Mouse (Mus musculus) G1E-ER4 (cell line): ENCODE measurements around the gene Fscn2. TPM values are rescaled to one million over a fixed set of nuclear protein-coding genes. Genes with fewer than 3 reads are reported as not detected.

Source experiments
- GATA1 ChIP-seq: IDR thresholded peaks from one replicate; pipeline ENCODE4 v1.8.0; 2012; ENCODE audit warnings: low read length, inconsistent platforms
- polyA plus RNA-seq: library from polyadenylated mRNA; stranded (reverse); fragments of >175 nt; gene quantifications from 2 replicates; pipeline ENCODE4 v1.2.3, GENCODE M21; 2012

Gene Fscn2
- polyA plus RNA-seq, 1 experiment = not detected

DNA sequence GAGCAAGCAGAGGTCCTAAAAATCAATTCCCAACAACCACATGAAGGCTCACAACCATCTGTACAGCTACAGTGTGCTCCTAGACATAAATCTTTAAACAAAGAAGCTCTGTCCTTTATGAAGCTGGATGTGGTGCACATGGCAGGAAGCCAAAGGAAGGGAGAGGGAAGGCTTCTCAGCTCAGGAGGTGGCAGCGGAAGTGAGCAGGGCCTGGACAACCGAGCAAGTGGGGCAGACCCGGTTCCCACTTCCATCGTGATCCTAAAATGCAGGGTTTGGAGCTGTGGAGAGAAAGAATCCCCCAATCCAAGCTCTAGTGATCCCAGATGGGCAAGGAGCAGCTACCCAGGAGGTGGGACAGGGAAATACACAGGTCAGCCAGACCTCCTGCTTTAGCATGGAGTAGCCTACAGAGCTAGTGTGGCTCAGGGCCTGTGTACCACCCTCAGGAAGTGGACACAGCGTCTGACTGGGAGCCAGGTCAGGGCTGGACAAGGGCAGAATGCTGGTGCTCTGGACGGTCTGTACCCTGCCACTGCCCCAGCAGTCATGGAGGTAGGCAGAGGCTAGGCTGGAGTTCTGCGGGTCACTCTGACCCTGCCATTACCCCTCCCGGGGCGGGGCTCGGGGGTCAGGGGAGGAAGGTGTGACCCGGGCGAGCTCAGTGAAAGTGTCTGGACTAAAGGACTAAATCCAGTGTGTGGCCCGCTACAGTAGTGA lies 8.6 kb upstream of the Fscn2 start:
- no peak for TF ChIP-seq GATA1

DNA sequence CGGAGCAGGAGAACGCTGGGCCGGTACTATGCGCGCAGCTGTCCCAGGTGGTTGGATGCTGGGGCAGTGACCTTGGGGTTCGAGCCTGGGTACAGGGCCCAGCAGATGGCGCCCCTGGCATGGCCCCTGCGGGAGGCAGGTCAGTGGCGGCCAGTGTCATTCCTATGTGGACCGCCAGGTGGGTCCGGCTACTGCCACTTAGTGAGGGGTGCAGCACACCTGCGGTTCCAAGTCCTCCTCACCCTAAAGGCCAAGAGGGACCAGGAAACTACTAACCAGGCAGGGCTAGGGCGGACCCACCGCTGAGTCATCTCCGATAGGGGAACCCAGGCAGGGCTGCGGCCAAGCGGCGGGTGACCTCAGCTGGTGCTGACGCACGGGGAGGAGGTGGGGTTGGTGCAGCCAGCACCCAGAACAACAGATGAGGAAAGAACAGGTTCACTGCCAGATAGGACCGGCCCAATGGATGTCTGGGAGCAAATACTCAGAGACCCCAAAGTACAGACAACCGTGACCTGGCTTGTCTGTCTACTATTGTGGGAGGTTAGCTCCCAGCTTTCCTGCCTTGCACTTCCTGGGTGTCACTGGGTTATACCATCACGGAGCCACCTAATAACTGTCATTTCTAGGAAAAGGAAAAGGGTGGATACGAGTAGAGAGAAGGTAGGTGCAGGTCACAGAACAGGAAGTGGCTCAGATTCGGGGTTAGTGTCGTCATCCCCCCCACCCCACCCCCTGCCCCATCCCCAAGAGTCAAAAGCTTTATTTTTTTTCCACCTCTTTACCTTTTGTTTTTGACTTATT lies 7.6 kb upstream of the Fscn2 start:
- TF ChIP-seq GATA1 = no peak

DNA sequence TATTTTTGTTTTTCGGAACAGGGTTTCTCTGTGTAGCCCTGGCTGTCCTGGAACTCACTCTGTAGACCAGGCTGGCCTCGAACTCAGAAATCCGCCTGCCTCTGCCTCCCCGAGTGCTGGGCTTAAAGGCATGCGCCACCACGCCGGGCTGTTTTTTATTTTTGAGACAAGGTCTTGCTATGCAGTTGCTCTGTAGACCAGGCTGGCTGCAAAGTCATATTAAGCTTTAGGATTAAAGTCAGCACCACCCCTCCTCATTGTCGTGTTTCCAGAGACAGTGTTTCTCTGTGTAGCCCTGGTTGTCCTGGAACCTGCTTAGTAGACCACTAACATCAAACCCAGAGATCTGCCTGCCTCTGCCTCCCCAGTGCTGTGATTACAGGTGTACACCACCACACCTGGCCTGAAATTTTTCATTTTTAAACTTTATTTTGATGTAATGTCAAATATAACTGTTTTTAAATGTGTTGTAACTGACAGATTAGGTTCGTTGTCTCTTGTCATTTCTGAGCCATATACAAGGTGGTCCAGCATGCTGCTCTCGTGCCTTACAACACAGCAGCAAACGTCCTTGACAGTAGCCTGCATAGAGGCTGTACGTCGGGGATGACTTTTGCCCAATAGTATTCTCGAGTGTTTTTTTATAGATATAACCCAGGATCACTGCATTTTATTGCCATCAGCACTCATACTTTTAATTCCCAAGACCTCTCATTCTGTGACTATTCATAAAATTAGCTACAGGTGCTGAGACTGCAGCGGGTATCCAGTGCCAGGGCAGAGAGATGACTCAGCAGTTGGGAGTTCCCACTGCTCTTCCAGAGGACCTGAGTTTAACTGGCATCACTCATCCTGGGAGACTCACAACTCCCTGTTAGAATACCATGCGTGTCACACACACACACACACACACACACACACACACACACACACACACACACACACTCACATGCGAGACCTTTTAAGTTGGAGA lies 6.7 kb upstream of the Fscn2 start:
- no peak for TF ChIP-seq GATA1

DNA sequence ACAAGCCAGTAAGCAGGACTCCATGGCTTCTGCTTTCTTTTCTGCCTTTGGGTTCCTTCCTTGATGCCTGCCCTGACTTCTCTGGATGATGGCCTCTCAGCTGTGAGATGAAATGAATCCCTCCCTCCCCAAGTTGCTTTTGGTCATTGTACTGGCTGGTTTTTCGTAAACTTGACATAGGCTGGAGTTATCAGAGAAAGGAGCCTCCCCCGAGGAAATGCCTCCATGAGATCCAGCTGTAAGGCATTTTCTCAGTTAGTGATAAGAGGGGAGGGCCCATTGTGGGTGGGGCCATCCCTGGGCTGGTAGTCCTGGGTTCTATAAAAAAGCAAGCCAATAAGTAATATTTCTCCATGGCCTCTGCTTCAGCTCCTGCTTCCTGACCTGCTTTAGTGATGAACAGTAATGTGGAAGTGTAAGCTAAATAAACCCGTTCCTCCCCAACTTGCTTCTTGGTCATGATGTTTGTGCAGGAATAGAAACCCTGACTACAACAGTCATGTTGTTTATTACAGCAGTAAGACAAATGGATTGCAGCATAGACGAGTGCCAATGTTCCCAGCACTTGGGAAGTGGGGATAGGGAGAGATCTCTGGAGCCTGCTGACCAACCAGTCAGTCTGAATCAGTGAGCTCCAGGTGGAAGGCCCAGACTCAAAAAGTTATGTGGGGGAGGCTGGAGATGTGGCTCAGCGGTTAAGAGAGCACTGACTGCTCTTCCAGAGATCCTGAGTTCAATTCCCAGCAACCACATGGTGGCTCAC lies 5.9 kb upstream of the Fscn2 start:
- TF ChIP-seq GATA1 = no peak

DNA sequence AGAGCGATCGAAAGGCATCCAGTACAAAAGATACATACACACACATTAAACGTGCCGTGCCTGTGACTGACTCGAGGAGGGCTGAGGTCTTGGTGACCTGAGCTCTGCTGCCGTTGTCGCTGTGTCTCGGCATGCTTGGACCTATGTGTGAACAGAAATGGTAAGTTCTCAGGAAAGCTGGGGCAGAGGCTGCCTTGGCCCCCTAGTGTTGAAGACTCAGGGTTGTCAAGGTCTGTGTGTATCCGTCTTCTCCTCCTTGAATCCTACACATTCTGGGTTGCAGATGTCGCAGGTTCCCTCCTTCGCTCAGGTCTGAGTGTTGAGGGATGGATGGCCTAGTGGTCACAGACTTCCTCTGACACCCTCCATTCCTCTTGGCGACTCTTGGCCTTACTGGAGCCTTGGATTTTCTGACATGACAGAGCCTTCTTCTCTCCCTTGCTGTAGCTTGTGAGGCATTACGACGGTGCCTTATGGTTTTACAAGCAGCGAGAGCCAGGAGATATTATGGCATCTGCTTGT lies 5.0 kb upstream of the Fscn2 start:
- no peak for TF ChIP-seq GATA1

DNA sequence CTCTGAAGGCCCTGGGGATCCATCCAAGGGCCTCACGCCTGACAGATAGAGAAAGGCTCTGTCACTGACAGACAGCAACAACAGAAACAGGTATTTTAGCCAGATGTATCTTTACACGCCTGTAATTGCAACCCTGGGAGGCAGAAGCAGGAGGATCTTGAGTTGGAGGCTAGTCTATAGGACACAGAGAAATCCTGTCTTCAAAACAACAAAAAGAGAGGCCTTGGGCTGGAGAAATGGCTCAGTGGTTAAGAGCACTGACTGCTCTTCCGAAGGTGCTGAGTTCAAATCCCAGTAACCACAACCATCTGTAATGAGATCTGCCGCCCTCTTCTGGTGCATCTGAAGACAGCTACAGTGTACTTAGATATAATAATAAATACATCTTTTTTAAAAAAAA lies 4.4 kb upstream of the Fscn2 start:
- no peak for TF ChIP-seq GATA1

DNA sequence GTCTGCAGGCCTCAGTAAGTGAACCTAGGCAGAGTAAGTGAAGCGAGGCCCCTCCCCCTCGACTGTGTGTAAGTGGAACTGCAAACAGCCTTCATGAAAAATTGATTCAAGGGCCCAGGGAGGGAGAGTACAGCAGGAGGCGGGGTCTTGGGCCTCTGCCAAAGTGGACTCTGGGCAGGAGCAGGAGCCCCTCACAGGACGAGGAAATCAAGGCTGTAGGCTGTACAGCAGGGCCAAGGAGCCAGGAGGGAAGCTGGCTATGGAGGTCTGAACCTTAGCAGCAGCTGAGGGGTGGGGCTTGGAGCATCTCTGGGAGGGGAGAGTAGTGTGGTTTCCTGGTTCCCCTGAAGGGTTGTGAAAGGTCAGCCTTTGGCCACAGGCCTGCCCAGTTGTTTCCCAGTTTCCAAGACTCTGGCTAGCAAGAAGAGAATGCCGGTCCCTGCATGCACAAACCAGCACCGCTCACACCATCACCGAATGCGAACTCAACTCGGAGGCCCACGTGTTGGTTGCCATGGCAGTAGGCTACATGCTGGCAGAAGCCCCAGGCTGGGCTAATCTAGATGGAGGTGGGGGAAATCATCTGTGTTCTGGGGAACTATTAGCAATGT lies 3.4 kb upstream of the Fscn2 start:
- TF ChIP-seq GATA1 = no peak

DNA sequence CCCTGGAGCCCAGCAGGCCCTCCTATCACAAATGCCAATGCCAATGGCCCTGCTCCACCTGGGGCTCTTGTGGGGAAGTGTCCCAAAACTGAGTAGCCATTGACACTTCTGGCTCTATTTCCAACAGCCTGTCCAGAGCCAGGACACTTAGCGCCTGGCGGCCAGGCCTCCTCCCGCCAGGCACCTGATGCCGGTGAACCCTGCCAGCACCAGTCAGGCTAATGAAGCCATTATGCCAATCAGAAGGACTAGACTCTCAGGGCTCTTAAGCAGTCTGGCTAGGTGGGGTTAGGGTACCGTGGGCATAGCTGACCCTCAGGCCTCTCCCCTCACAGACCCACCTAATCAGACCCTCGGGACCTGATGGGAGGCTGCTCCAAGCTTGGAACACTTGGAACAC lies 1.9 kb upstream of the Fscn2 start:
- TF ChIP-seq GATA1 = no peak

DNA sequence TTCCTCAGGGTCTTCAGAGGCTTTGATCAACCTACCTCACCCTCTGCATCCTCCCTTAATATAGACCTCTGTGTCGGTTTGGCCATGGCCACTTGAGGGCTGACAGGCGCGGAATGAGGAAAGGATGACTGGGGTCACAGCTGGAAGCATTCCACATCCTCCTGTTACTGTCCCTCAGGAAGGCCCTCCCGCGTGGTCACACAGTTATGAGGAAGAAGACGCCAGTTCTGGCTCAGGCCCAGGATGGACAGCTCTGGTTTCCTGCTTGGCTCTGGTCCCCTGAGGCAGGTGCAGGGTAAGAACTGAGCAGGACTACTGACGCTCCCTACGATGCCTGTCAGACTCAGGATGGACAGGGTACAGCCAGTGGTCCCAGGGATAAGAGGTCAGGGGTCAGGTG lies 1.3 kb upstream of the Fscn2 start:
- TF ChIP-seq GATA1 = no peak

DNA sequence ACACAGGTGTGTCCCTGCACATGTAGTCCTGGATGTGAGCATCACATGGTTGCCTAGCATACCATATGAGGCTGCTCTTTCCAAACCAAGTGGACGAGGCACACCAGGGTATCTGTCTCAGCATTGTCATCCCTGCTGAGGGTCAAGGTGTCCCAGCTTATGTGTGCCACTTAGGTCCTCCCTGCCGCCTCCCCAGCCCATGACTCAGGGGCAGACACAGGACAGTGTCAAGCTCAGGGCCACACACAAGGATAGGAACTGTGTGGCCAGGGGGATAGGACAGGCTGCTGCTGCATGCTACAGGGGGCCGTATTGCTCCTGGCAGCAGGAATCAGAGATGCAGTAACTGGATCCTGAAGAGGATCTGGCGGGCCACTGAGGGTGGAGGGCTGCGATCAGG lies 579 bp upstream of the Fscn2 start:
- no peak for TF ChIP-seq GATA1

DNA sequence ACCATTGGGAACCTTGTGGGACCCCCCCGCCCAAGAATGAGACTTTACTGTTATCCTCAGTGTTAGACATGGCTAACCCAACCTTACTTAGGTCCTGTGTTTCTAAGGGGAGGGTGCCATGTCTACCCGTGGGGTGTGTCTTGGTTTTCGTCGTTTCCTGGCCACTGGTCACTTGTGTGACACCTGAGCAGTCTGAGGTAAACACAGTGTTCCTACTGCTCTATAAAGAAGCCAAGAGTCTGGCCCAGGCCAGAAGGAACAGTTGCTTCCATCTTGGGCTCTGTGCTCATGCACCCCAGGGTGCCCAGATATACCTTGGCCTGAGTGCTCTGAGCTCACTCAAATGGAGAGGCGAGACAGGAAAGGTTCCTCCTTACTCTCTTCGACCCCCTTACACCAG lies 1.6 kb downstream of the Fscn2 start:
- TF ChIP-seq GATA1 = no peak

DNA sequence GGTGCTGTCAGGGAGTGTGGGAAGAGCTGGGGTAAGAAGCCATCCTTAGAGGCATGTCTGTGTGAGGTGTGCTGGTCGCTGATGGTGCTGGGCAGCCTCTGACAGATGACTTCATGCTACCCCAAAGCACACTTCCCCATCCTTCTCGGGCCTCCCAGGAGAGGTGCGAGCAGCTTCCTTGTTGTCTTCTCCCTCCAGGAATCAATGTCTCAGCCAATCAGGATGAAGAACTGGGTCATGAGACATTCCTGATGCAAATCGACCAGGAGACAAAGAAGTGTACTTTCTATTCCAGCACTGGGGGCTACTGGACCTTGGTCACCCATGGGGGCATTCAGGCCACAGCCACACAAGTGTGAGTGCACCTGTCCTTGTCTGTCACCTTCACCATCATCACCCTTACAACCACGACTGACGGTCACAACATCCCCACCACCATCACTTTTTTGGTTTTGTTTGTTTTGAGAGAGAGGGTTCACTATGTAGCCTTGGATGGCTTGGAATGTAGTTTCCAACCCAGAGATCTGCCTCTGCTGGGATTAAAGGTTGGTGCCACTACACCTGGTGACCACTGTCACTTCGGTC lies 5.2 kb downstream of the Fscn2 start:
- TF ChIP-seq GATA1 = no peak

DNA sequence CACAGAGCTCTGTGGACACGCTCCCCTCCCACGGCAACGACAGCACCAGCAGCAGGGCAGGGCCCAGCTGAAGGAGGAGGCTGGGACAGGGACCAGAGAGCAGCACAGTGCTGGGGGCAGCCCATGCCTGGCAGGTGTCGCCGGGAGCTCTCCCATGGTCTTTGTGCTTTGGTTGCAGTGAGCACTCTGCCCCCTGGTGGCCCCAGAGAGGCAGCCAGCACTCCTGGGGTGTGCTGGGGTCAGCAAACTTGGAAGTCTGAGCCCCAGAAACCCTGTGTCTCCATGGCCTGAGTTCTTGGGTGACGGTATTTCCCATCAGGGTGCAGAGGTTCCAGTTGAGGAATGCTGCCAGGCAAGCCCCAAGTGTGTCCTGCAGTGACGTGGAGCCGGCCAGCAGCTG lies 8.3 kb downstream of the Fscn2 start:
- TF ChIP-seq GATA1 = no peak

DNA sequence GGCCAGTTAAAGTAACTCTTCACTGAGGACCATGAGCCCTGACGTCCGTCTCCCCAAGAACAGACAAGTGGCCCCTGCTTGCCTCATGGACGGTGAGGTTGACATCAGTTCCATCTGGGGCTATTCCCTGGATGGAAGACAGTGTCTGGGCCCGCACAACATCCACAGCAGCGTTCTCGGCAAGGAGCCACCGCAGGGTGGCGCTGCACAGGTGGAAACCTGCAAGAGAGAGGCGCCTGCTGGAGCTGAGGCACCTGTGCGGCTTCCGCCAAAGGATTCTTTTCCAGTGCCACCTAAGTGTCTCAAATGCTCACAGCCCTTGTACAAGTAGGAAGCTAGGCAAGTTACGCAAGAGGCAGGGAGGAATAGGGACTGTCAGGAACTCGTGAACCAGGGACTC lies 11.7 kb downstream of the Fscn2 start:
- no peak for TF ChIP-seq GATA1
